Mouse (Mus musculus): Measurements from ENCODE around the gene Cr1l.

Cr1l gene

DNA sequence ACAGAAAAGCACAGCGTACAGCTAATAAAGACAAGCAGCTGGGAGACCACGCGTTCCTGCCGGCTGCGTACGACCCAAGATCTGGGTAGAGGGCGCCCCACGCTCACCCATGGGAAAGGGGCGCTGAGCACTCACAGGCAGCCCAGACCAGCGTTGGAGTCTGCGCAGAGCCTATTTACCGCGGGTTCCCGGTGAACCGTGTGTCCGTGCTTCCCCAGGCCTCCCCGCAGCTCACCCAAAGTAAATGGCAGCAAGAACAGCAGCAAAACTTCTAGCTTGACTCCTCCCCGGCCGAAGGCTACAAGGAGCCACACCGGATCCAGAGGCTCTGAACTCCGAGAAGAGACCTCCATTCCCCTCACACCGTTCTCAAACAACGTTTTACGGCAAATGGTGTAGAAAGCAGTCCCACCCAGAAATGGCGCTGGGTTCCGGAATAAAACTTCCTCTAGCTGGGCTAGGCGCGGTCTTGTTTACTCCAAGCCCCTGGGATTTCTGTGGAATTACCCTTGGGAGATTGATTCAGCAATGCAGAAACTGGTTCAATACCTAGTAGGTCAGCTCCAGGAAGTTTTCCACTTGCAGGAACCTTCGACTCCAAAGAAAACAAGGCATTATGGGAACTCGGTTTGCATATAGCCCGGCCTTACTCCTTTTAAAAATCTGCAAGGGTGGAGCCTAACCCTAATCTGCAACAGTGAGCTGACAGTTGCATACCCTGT is at the start of gene Cr1l:
TSS of gene Cr1l (minus strand) at position 634 of the 722 bp plus-strand sequence.
- DNase-seq = peak; percentile 74

DNA sequence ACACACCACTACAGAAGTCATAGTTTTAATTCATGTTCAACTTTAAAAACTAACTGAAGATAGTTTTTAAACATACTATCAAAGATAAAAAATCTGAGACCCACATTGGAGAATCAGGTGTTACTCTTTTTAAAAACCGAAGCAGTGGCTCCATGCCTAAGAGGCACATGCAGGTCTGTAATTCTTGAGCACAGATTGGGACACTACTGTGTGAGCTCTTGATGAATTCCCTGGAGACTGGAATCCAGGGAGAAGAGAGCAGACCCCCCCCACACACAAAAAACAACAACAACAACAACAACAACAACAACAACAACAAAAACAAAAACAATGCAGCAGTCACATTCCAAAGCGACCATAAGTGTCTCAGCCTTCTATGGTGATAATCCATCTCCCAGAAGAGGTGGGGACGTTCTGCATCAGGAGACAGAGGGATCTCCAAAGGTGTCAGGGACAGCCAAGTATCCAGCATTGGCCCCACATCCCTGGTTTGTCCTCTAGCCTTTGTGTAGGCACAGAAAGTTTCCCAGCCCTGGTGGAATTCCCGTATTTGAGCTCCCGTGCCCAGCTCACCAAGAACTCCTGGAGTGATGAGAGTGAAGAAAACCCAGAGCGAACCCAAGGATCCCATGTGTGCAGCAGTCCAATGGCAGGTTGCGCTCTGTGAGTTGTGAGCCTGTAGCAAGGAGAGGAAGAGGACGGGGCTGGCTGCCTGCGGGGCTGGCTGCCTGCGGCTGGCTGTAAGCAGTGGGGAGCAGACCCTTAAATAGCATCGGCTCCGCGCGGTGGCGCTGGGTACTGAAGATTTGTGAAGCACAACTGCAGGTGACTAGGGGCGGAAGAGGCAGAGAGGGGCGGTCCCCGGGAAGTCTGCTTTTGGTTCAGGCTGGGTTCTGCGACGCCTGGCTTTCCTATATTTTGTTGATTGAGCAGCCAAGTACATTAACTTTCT is 44.9 kb upstream of the Cr1l start, which contains the start of gene Cr2:
TSS of gene Cr2 (minus strand) at position 737 of the 952 bp plus-strand sequence.
- DNase-seq = peak; percentile 1

- no peak for DNase-seq
Measured at GRCm38 (mm10) chr1:195164996-195165755, 33.8 kb upstream of the Cr1l start.

- DNase-seq = no peak
Measured at GRCm38 (mm10) chr1:195132070-195132469, 684 bp upstream of the Cr1l start.

DNA sequence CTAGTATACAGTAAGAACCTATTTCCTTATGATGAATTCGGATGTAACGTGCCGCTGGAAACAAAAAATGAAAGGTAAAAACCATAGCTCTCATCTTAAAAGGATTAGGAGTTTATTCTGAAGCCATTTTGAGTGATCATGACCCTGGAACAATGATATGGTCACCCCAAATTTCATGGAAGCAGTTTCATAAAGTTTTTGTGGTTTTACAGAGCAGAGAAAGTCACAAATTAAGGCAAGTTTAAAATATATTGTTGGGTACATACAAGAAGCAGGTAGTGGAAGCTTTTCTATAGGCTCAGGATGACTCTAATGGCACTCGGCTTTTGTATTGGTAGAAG is 259 bp upstream of the Cr1l start:
- no peak for DNase-seq

DNA sequence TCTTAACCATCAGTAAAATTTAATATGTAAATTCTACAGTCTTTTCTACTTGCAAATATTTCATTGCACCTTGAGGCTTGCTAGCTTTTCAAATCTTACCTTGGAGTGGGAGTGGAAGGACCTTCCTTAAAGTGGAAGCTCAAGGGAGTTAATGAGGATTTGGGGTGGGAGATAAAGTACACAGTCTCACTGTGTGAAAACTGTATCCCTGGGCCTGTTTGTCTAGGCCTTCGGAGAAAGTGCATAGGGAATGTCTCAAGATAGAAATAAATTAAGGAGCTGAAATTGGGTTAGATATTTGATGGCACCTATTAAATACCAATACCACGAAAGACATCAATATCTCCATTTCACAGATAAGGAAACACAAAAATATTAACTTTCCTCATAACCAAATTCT is 907 bp downstream of the Cr1l start:
- no peak for DNase-seq

GRCm38 (mm10) chr1:195129867-195130266 is 1.5 kb downstream of the Cr1l start:
- DNase-seq = no peak

DNA sequence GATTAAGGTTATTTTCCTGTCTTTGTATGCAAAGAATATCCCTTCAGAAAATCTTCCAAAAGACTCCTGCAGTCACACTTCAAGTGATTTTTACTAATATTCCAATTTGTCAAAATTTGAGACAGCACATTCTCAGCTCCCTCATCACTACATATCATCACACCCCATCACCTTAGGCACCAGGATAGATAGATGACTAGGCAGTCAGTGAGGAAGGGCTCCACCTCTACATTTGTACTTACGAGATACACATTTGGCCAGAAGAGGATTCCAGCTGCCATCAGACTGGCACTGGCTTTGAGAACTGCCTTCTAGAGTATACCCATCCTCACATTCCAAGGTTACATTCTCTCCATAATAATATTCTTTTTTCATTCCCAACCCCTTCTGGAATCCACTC is 17.0 kb downstream of the Cr1l start:
- DNase-seq = no peak

DNA sequence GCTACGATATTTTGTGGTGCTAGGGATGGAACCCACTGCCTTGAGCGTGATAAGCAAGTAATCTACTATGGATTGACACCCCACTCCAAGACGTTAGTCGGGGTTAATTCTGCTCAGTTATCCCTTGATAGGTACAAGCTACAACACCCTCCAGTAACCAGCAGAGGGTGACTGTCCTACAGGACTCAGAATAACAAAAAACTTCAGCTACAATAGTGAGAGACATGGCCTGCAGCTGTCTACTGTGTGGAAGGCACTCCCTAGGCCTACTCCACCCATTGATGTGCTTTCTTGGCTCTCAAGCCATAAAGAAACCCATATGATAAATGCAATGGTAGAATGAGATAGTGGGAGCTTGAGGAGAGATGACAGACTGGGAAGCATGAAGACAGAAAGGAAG is 17.8 kb downstream of the Cr1l start:
- DNase-seq = no peak

GRCm38 (mm10) chr1:195100693-195101092 is 30.7 kb downstream of the Cr1l start:
- no peak for DNase-seq

- DNase-seq = no peak
Measured at GRCm38 (mm10) chr1:195098004-195098403, 33.4 kb downstream of the Cr1l start.

DNA sequence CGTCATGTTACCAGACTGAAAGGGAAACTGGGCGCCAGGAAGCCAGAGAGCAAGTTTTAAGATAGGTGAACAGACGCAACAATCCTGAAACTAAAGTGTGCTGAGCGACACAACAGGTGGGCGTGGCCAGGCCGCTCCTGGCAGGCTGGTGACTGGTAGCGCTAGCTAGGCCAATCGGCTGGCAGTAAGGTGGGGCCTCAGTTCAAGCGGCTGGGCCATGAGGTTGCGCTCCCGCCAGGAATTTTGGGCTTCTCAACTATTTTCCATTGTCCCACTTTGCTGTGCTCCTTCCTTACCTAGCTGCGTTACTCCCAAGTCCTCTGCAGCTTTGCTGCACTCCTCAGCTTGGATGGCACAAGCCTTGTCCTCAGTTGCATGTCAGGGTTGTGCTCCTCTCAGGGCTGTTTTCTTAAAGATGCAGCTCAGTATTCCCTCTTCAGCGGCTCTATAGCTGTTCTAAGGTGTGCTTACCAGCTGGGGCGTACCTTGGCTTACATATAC is 39.1 kb downstream of the Cr1l start, which contains the start of gene Cd46:
TSS of gene Cd46 (minus strand) at position 30 of the 501 bp plus-strand sequence.
- no peak for DNase-seq

DNA sequence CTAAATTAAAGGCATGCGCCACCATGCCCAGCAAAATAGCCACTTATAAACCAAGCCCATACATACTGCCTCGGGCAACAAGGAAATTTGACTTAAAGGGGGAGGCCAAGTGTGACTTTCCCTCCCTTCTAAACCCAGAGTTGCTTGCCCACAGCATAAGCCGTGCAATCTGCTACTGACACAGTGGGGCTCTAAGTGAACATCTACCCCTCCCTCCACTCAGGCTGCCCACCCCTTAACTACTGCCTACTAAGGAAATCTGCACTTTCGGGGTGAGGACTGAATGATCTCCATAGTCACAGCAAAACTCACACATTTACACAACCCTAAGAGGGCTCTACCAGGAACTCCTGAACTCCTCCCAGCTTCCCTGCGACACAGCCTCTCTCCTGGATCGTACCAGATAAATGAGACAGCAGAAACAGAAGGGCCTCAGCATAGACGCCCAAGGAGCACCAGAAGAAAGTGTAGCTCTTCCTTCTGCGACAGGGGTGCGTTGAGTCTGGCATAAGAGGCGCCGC is 39.6 kb downstream of the Cr1l start:
- no peak for DNase-seq

- DNase-seq = no peak
Measured at GRCm38 (mm10) chr1:195082142-195082541, 49.2 kb downstream of the Cr1l start.

Data from cerebellum, adult 8-10 months (tissue).